Mouse (Mus musculus) thymus, postnatal 0 days (tissue): ENCODE measurements around the gene Gm9970. TPM values are rescaled to one million over a fixed set of nuclear protein-coding genes. Genes with fewer than 3 reads are reported as not detected.

Experiments used
- DNase-seq: peaks from one replicate; pipeline ENCODE4 v3.0.0-alpha.2; 2015; ENCODE audit warnings: low spot score
- polyA plus RNA-seq: library from polyadenylated mRNA; unstranded; fragments of >200 nt; fragmentation: Nextera tagmentation; extraction: Ambion mirVana; gene quantifications from 2 replicates; pipeline ENCODE4 v1.2.1, GENCODE M21; 2015

Gm9970 gene
- 0.64 and 0.67 TPM in 2 replicates for polyA plus RNA-seq

- DNase-seq: peak; percentile 97
Observed at GRCm38 (mm10) chr5:31240637-31241521, at the start of gene Gm9970, which contains the start of gene Nrbp1. Gene Gm9970 (minus strand): TSS chr5:31241232. Gene Nrbp1 (plus strand): TSS chr5:31240864.

- no peak for DNase-seq
Observed at GRCm38 (mm10) chr5:31289626-31290230, 48.7 kb upstream of the Gm9970 start.

GRCm38 (mm10) chr5:31288655-31289054 lies 47.6 kb upstream of the Gm9970 start:
- DNase-seq: no peak

DNA sequence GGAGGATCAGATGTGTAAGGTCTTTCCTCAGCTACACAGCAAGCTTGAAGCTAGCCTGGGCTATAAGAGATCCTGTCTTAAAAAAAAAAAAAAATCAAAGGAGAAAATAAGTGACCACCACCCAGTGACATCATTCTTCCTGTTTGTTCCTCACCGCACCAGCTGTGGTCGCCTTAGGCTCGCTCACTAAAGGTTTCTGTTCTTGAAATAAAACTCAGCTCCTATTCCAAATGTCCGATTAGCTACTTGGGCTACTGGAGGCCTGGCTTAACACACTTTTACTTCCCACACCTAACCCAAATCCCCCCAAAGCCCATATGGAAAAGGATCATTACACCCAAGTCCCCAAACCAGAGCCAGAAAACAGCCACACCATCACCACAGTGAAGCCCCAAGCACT lies 47.2 kb upstream of the Gm9970 start:
- DNase-seq: no peak

DNA sequence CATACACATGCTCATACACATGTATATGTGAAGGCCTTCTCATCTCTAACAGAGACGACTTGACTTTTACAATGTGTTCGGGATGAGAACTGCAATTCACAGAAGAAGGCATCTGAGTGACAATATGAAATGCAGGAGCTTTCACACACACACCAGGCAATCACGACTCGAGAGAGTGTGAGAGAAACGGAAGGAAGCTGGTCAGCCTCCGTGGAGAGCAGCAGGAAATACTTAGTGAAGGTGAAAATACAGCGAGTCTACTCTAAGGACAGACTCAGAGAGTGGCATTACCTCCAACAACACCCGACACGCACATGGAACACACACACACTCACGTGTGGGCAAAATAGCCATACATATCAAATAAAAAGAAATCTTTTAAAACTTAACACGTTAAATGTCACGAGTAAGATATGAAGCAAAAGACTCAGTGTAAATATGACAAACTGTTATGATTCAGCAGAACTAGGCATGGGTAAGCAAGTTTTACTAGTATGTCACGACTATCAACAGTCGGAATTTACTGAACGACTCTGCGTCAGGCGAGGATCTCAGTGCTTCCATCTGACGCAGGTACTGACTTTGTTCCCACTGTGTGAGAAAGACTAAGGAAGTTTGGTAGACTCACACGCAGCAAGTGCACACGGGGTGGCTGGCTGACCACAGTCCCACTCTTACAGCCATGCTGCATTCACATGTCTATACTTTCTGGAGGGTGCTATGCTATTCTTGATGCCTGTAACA lies 38.4 kb upstream of the Gm9970 start:
- no peak for DNase-seq

DNA sequence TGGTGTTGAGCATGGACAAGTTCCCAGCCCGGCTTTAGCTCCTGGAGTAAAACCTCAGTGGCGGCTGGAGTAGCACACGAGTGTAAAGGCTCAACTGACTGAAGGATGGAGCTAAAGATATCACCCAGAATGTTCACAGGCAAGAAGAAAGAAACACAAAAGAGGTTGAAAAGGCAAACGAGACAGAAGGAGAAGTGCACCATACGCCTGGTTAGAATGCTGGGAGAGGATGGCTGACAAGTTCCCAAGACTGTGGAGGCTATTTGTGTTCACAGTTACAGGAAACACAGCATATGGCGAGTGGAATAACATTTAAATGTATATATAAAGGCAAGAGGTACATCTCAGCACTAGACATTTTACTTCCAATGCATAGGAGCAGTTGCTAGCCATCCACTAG lies 32.0 kb upstream of the Gm9970 start:
- DNase-seq: no peak

DNA sequence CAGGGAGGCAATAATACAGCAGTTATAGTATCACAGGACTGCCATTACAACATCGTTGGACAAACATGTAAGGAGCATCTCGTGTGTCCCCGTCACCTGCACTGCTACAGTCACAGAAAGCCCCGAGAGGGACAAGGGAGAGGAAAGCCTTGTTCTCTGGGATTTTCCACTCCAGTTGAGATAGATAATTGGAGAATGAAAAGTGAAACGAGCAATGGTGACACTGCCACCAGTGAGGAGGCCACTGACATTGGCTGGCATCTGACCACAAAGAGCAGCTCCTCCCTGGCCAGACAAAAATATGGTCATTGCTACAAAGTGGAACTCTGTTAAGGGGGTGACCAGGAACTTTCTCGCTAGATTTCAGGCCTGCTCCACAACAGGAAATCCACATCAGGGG lies 26.7 kb upstream of the Gm9970 start:
- DNase-seq: no peak

DNA sequence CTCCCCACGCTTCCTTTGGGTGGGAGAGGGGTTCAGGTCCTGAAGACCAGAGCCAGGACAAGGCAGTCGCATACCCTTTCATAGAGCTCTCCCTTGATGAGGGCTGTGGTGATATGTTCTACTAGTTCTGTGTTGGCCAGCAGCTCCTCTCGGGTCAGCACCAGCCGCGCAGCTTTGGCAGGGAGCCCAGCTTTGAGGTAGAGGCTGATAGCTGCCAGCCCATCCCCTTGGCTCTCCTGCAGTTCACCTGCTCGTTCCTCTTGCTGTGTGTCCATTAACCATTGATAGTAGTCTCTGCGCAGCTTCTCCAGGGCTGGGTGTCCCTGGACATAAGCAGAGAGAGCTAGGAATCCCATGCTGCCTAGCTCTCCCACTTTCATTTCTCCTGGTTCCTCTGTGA lies 25.1 kb upstream of the Gm9970 start:
- no peak for DNase-seq

GRCm38 (mm10) chr5:31257616-31258015 lies 16.6 kb upstream of the Gm9970 start:
- DNase-seq: no peak

- no peak for DNase-seq
Observed at GRCm38 (mm10) chr5:31255971-31256370, 14.9 kb upstream of the Gm9970 start.

DNA sequence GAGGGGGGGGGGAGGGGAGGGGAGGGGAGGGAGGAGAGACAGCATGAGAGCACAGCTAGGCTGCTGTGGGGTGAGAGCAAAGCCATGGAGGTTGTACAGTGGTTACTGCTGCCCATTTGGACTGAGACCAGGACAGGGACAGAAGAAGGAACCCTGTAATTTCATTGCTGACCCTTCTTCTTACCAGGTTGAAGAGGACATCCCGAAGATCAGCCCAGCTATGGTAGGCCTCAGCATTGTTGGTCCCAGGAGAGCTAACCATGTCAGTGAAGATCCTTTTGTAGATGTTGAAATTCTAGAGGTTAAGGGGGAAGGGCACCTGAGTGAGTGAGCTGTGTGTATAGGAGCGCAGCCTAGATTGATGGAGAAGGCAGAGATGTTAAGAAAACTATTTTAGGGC lies 14.3 kb upstream of the Gm9970 start:
- DNase-seq: no peak

GRCm38 (mm10) chr5:31254901-31255300 lies 13.9 kb upstream of the Gm9970 start:
- no peak for DNase-seq

DNA sequence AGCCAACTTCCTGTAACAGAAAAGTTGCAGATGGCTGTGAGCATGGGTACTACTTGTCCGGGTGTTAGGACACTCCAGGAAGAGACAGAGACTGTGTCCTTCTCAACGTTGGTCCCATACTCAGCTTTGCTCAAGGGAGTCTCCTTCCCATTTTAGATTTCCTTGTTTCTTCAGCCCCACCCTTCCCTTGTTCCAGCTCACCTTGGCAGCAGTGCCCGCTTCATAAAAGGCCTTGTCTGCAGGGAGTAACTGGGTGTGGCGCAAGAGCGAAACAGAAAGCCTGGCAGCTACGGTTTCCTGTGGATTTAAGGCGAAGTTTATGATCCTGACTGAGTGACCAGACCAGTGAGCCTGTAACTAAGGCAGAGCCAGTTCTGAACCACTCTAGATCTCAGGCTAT lies 13.4 kb upstream of the Gm9970 start:
- no peak for DNase-seq

- DNase-seq: no peak
Observed at GRCm38 (mm10) chr5:31253806-31254205, 12.8 kb upstream of the Gm9970 start.

- DNase-seq: no peak
Observed at GRCm38 (mm10) chr5:31252795-31253545, 11.9 kb upstream of the Gm9970 start.

DNA sequence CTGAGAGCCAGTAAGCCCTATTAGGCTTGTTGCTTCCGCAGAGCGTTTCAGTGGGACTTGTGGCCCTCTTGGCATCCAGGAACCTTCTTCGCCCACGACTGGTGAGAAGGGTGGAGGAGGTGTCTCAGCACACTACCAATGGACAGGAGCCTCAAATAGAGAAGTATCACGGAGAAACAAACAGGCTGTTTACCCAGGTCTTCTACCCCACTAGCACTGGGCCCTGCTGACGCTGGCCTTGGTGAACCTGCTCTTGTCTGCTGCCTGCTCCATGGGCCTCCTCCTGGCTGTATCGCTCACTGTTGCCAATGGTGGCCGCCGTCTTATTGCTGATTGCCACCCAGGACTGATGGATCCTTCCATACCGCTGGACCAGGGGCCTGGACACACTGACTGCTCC lies 11.1 kb upstream of the Gm9970 start:
- no peak for DNase-seq

- DNase-seq: peak; percentile 39
Observed at GRCm38 (mm10) chr5:31251541-31252101, 10.6 kb upstream of the Gm9970 start, which contains the start of gene Krtcap3. Gene Krtcap3 (plus strand): TSS chr5:31251691.

GRCm38 (mm10) chr5:31250716-31251115 lies 9.7 kb upstream of the Gm9970 start:
- no peak for DNase-seq

DNA sequence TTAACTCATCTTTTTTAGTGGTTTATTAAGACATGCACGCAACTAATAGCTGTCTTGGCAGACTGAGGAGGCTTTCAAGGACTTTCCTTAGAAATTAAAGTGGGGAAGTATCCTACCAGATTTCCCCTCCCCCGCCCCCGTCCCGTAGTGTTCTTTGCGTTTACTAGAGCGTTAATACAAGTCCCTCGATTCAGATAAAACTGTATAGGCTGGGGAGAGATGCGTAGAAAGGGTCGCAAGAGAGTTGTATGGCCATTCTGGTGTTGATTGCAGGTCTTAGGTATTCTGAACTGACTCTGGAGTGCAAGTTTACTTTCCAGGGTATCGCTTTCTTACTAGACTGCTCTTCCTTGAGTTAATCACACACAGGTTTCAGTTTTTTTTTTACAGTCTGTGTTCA lies 1.2 kb upstream of the Gm9970 start:
- no peak for DNase-seq

- no peak for DNase-seq
Observed at GRCm38 (mm10) chr5:31241522-31242034, 546 bp upstream of the Gm9970 start.

- no peak for DNase-seq
Observed at GRCm38 (mm10) chr5:31226641-31227040, 14.4 kb downstream of the Gm9970 start.
